Mouse (Mus musculus) megakaryocyte progenitor cell, adult 5-6 weeks (primary cell): ENCODE data around the gene Gstt3. TPM values are rescaled to one million over a fixed set of nuclear protein-coding genes. Genes with fewer than 3 reads are reported as not detected.
"Not testable (repeated sequence)": the region's sequence is repeated elsewhere in the genome, so short reads cannot be mapped to it uniquely, and the experiment has no call there.

Experiments
- ATAC-seq: replicated peaks from 2 replicates; pipeline ENCODE4 v1.8.0; 2016; ENCODE audit warnings: mild to moderate bottlenecking, moderate TSS enrichment, inconsistent platforms; ENCODE audit not compliant: poor library complexity
- total RNA-seq, 2 experiments: library from RNA; stranded (forward) in 1 of 2; stranded (reverse) in 1 of 2; fragments of 157-497, 149-512 nt in 1 of 2; fragments of 200-1000 nt in 1 of 2; gene quantifications; 2 replicates each; pipeline versions ENCODE4 v1.2.3 to v1.2.4; 2015 to 2017

The Gstt3 gene
- total RNA-seq, 2 experiments from 2014 or later = 4.7 to 4.9 TPM

DNA sequence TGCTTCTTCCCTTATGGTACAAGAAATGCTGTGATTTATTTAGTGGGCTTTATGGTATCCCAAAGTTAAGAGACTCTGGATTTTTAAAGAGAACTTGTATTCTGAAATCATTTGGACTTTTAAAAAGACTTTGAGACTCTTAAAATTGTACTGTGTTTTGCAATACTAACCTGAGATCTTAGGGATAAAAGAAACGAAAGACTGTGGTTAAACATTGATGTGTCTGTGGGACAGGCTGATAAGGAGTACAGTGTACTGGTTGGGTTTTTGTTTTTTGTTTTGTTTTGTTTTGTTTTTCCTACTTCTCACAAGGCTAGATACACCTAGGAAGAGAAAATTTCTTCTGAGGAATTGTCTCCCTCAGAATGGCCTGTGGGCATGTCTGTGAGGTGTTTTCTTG lies 4.2 kb upstream of the Gstt3 start:
- ATAC-seq = no peak

DNA sequence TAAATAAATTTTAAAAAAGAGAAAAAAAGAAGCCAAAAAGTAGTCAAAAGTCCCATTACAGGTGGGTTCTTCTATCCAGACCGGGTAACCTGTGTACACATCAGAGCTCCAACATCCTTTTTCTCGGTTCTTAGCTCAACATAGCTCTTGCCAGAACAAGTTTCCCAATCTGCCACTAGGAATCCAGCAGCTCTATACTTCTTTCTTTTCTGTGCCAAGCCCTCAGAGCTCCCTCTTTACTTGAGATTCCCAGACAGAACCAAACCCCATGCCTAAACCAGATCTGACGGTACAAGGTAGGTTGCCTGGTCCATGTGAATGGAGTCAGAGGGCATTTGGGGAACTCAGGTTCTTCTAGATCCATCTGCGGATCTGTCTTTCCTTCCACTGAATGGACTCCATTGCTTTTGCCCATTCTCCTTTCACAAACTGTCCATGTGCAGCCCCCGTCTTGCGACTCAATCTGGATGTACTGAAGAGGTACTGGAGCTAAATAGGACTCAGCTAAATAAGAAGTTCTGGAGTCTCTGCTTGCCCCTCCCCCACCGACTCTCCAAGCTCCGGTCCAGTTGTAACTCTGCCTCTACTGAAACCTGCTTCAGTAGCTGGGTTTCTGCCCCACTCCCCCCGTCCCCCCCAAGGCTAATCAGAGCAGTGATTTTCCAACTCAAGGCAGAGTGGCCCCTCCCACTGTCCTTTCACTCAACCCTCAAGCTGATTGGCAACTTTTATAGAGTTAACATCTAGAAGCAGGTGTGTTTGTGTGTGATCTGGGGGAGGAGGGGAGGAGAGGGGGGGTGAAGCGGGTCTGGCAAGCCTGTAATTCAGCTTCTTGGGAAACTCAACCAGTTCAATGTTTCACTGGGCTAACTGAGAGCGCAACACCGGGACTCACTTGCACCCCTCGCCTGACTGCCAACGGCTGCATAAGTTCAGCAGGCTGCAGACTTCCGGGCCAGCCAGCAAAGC lies 1.7 kb downstream of the Gstt3 start:
- no peak for ATAC-seq

DNA sequence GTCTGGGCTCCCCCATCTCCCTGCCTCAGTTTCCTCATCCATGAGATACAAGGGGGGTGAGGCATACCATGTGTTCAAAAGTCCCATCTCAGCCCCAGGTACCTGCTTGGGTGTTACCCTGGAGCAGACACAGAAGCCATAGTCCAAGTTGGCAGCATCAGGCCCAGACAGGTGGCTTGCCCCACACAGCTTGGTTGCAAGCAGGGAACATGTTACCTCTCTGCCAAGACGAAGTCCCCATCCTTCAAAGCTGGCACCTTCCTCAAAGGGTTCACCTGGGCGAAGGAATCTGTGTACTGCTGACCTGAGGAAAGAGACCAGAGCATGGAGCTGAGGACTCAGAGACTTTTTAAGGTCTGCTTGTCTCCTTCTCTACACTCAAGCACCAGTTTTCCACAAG lies 3.3 kb downstream of the Gstt3 start:
- no peak for ATAC-seq

DNA sequence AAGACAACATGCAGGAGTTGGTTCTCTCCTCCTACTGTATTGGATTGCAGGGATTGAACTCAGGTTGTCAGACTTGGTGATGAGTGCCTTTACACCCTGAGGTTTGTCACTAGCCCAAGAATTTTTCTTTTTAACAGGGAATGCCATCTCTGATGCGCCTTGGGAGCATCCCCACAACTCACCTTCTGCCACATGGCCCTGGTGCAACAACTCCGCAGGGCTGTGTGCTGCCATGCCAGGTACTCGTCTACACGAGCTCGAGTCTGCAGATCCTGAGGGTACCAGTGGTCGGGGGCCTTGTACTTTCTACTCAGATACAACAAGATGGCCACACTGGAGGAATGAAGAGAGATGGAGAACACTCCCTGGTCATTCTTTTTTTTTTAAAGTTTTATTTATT lies 4.7 kb downstream of the Gstt3 start:
- ATAC-seq = no peak

- ATAC-seq = no peak
Measured at GRCm38 (mm10) chr10:75774587-75774986, 6.6 kb downstream of the Gstt3 start.

GRCm38 (mm10) chr10:75774102-75774501 lies 7.1 kb downstream of the Gstt3 start:
- ATAC-seq = no peak

- ATAC-seq = peak; percentile 96
Measured at GRCm38 (mm10) chr10:75772795-75773664, 8.2 kb downstream of the Gstt3 start, which contains the start of gene Ddt. Ddt (minus strand) TSS chr10:75773414.

DNA sequence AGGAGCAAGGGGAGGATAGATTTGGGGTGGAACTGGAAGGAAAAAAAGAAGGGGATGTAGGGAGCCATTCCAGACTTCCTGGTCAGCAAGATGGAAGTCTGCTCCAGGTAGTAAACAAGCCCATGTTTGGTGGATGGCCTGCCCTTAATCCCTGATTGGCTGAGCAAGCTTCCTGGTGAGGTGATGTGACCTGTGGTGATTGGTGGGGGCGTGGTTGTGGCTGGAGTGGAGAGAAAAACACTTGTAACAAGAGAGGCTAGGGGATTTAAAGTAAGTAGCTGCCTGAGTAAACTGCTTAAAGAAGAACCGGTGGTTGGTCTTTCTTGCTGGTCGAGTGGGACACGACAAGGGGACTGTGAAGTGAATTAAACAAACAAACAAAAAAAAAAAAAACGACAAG lies 13.5 kb downstream of the Gstt3 start:
- not testable (repeated sequence) for ATAC-seq

- ATAC-seq = no peak
Measured at GRCm38 (mm10) chr10:75766856-75767255, 14.4 kb downstream of the Gstt3 start.

- peak; percentile 58 for ATAC-seq
Measured at GRCm38 (mm10) chr10:75764519-75765473, 16.4 kb downstream of the Gstt3 start.

GRCm38 (mm10) chr10:75763682-75764518 lies 17.3 kb downstream of the Gstt3 start, which contains the start of gene Cabin1:
Cabin1 (minus strand) TSS chr10:75764341.
- ATAC-seq = peak; percentile 92

- peak; percentile 35 for ATAC-seq
Measured at GRCm38 (mm10) chr10:75762413-75762812, 18.8 kb downstream of the Gstt3 start.

GRCm38 (mm10) chr10:75760311-75760710 lies 20.9 kb downstream of the Gstt3 start:
- ATAC-seq = no peak

- 0 out of 2 replicates have a peak, but pooled peaks have one; percentile 29 for ATAC-seq
Measured at GRCm38 (mm10) chr10:75756719-75757118, 24.5 kb downstream of the Gstt3 start.

DNA sequence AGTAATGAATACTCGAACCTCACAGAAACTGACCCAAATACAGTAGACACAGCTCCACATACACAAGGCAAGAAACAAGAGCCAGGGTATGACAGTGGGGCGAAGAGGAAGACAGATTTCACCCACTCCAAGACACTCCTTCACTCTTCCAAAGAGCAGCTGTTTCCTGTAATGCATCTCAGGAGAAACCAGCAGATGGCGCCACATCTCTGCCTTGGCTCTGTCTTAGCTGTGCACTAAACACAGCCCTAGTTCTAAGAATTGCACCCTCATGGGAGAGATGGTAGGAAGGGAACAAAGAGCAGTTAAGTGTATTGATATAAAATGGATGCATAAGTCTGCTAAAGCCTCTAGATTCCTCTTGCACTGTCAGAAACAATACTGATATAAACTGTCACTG lies 37.2 kb downstream of the Gstt3 start:
- ATAC-seq = peak; percentile 94

- no peak for ATAC-seq
Measured at GRCm38 (mm10) chr10:75743369-75743768, 37.8 kb downstream of the Gstt3 start.

GRCm38 (mm10) chr10:75740866-75741265 lies 40.3 kb downstream of the Gstt3 start:
- ATAC-seq = no peak

DNA sequence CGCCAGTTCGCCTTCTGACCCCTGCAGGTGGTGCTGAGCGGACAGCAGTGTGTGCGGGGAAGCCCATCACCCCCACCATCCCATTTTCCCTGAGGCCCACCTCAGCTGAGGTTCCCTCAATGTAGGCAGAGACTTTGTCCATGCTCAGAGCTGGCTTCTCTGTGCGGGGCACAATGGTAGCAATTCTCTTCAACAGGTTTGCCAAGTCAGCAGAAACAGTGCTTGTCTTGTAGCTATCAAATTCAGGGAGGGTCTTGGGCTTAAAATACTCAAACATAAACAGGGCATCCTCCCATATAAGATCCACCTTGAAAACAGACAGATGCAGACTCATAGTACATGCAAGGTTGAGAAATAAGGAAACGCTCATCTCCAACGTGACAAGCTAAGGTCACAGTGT lies 55.8 kb downstream of the Gstt3 start:
- ATAC-seq = no peak
